Mouse (Mus musculus): Measurements from ENCODE around the gene Naa80. TPM values are rescaled to one million over a fixed set of nuclear protein-coding genes. Genes with fewer than 3 reads are reported as not detected.

Naa80 gene
- polyA plus RNA-seq, 1 experiment from 2014 or later: 14.5 TPM

DNA sequence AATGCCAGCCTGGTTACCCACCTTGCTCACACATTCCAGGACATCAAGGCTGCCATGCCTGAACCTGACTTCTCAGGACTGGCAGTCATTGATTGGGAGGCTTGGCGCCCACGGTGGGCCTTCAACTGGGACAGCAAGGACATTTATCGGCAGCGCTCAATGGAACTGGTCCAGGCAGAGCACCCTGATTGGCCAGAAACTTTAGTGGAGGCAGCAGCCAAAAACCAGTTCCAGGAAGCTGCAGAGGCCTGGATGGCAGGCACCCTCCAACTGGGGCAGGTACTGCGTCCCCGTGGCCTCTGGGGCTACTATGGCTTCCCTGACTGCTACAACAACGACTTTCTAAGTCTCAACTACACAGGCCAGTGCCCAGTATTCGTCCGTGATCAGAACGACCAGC lies 816 bp upstream of the Naa80 start:
- WGBS: 95% methylated on average over 10 of the region's 10 CpGs
- H3K4me3 ChIP-seq: no peak overlapping the region
- peaks cover 23% of the 10 kb centered on the region for H3K36me3 ChIP-seq (ENCODE audit: poor library complexity, severe bottlenecking)
- no peak for ATAC-seq
- H3K4me2 ChIP-seq: no peak overlapping the region; the same call in 1 of the 2 replicates
- H3K27ac ChIP-seq: no peak overlapping the region
- H3K9ac ChIP-seq: 0 out of 2 replicates have a peak overlapping the region, but pooled peaks have one; percentile 55
- no peaks in the 10 kb centered on the region for H3K9me3 ChIP-seq (replicated peaks)
- H3K27me3 ChIP-seq: no peaks in the 10 kb centered on the region
- peaks cover 37% of the 10 kb centered on the region for H3K4me1 ChIP-seq

DNA sequence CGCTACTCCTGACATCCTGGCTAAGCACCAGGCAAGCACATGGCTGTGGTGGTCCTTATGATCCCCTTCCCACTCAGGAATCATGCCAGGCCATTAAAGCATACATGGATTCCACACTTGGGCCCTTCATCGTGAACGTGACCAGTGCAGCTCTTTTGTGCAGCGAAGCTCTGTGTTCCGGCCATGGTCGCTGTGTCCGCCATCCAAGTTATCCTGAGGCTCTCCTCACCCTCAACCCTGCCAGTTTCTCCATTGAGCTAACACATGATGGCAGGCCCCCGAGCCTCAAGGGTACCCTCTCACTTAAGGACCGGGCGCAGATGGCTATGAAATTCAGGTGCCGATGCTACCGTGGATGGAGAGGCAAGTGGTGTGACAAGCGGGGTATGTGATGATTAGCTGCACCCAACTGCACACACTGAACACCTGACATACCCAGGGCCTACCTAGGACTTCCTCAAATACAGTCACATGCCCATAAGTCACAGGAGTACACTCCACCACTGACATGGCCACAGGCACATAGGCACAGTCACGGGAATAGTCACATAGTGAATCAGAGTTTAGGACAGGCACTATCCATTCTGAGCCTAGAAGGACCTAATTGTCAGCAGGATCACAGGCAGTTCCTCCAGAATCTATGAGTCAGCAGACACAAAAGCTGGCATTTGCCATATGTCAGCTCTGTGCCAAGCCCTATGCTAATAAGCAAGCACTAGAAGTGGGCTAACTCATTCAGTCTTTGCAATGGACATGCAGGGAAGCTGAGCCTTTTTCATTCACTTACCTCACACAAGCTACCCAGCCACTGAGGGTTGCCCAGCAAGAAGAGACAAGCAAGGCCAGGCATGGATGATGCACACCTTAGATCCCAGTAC lies 575 bp downstream of the Naa80 start:
- no peak for ATAC-seq
- peaks cover 37% of the 10 kb centered on the region for H3K4me1 ChIP-seq
- no peak overlapping the region for H3K4me3 ChIP-seq
- peak overlapping the region; percentile 82; the same call in 1 of the 2 replicates for H3K4me2 ChIP-seq
- H3K27me3 ChIP-seq: no peaks in the 10 kb centered on the region
- H3K27ac ChIP-seq: peak overlapping the region; percentile 83; the same call in 1 of the 2 replicates
- peaks cover 24% of the 10 kb centered on the region for H3K36me3 ChIP-seq (ENCODE audit: poor library complexity, severe bottlenecking)
- 93% methylated on average over 14 of the region's 14 CpGs for WGBS
- H3K9ac ChIP-seq: 0 out of 2 replicates have a peak overlapping the region, but pooled peaks have one; percentile 13
- H3K9me3 ChIP-seq (replicated peaks): no peaks in the 10 kb centered on the region

DNA sequence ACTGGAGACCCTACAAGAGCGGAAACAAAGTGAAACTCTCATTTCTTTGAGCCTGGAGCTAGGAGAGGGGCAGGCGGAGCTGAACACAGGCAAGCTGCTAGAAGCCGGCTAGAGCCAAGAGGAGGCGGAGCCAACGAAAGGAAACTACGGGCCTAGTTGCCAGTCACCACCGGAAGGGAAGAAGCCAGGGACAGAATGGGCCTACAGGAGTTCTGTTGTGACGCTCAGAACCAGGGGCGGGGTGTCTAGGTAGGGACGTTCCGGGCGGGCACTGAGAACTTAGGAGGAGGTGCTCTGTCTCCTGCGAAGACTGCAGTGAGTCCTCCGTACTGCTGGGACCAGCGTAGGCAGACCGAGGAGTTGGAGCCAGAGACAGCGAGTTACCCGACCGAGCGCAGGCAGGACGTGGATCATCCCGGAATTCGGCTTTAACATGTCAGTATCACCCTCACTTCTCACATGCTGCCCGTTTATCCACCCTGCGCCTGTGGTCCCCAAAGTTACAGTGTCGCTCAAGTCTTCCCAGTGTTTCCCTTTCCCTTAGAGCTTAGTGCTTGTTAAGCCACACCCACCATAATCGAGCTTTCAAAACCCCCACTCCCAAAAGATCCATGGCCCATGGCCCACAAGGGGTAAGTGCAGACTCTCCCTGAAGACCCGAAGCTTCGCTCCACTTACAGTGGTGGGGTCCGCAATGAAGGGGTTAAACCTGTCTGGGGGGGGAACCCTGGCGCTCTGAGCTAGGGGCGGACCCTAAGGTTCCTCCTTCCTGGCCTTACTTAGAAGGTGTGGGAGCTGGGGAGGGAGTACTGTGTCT lies 2.0 kb downstream of the Naa80 start, which contains the start of gene Hyal3:
Gene Hyal3, plus strand, starts transcription at position 318 of the 817 bp plus-strand sequence.
- peak; percentile 86 for ATAC-seq
- Histone ChIP-seq H3K27ac (peak within 1 kb of the TSS; percentile 83), H3K36me3 (ENCODE audit: poor library complexity, severe bottlenecking) (peaks cover 15% of the 10 kb centered on the region), H3K27me3 (no peaks in the 10 kb centered on the region), H3K9ac (peak within 1 kb of the TSS; percentile 79), H3K4me3 (peak within 1 kb of the TSS; percentile 63), H3K4me1 (peaks cover 37% of the 10 kb centered on the region), H3K4me2 (peak within 1 kb of the TSS; percentile 82), H3K9me3 (replicated peaks) (no peaks in the 10 kb centered on the region)
- WGBS: under 1% methylated on average over 32 of the region's 32 CpGs

DNA sequence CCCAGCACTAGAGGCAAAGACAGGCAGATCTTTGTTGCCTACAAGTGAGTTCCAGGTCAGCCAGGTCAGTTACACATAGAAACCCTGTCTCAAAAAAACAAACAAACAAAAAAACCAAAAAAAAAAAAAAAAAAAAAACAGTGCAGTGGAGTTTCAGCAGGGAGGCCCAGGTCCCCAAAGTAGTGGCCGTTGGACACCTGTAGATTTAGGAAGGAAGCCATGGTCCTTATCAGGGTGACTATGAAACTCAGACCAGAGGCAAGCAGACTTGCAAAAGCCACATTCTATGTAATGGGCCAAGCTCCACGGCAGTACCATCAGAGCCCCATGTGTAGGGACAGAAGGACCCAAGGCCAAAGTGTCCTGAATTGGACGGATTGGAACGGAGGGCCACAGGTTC lies 2.9 kb downstream of the Naa80 start:
- H3K4me2 ChIP-seq: peak overlapping the region; percentile 82
- 77% methylated on average over 4 of the region's 4 CpGs for WGBS
- H3K9me3 ChIP-seq (replicated peaks): no peaks in the 10 kb centered on the region
- no peak overlapping the region for H3K27ac ChIP-seq
- peak overlapping the region; percentile 63 for H3K4me3 ChIP-seq
- H3K9ac ChIP-seq: no peak overlapping the region
- no peak for ATAC-seq
- H3K27me3 ChIP-seq: no peaks in the 10 kb centered on the region
- H3K36me3 ChIP-seq (ENCODE audit: poor library complexity, severe bottlenecking): peaks cover 15% of the 10 kb centered on the region
- H3K4me1 ChIP-seq: peaks cover 32% of the 10 kb centered on the region

DNA sequence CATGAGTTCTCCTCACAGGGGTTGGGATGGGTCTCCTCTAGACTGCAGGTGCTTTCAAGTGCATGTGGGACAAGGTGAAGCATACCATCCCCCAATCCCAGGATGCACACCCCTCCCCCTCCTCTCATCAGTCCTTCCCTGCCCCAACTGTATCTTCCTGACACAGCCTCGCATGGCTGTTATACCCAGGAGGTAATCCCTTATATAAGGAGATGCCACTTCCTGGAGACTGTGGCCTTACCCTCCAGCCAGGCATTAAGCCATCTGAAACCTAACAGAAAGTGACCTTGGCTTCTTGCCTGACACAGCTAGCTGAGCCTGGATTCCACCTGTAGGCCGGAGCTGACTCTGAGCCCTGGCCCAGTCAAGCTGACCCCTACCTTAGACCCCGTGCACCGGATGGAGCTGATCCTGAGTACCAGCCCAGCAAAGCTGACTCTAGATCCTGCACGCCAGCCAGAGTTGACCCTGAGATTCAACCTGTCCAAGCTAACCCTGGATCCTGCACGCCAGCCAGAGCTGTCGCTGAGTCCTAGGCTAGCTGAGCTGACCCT lies 3.9 kb downstream of the Naa80 start:
- Histone ChIP-seq H3K4me1 (peaks cover 23% of the 10 kb centered on the region), H3K27me3 (no peaks in the 10 kb centered on the region), H3K9ac (no peak overlapping the region), H3K27ac (no peak overlapping the region), H3K4me3 (no peak overlapping the region), H3K36me3 (ENCODE audit: poor library complexity, severe bottlenecking) (peaks cover 15% of the 10 kb centered on the region), H3K9me3 (replicated peaks) (no peaks in the 10 kb centered on the region), H3K4me2 (no peak overlapping the region)
- no peak for ATAC-seq
- 88% methylated on average over 7 of the region's 7 CpGs for WGBS

DNA sequence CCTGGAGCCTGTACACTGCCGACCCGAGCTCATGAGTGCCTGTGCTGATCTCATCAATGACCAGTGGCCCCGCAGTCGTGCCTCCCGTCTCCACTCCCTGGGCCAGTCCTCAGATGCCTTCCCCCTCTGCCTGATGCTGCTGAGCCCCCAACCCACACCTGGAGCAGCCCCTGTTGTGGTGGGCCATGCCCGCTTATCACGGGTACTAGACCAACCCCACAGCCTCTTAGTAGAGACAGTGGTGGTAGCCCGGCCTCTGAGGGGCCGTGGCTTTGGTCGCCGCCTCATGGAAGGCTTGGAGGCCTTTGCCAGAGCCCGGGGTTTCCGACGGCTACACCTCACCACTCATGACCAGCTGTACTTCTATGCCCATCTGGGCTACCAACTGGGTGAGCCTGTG lies 4.5 kb downstream of the Naa80 start:
- 91% methylated on average over 14 of the region's 14 CpGs for WGBS
- H3K27ac ChIP-seq: no peak overlapping the region
- H3K27me3 ChIP-seq: no peaks in the 10 kb centered on the region
- H3K36me3 ChIP-seq (ENCODE audit: poor library complexity, severe bottlenecking): peaks cover 15% of the 10 kb centered on the region
- H3K9ac ChIP-seq: no peak overlapping the region
- no peak overlapping the region for H3K4me3 ChIP-seq
- H3K9me3 ChIP-seq (replicated peaks): no peaks in the 10 kb centered on the region
- ATAC-seq: no peak
- H3K4me1 ChIP-seq: peaks cover 27% of the 10 kb centered on the region
- H3K4me2 ChIP-seq: no peak overlapping the region

DNA sequence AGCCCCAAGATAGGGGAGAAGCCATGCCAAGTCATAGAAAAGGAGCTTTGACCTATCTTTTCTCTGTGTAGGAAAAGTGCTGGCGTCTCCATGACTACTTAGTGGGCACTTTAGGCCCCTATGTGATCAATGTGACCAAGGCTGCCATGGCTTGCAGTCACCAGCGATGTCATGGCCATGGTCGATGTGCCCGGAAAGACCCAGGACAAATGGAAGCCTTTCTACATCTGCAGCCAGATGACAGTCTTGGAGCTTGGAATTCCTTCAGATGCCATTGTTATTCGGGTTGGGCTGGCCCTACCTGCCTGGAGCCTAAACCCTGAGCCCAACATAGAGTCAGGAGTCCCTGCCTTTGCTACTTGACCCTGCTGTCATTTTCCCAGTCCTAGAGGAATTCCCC lies 7.8 kb downstream of the Naa80 start:
- 93% methylated on average over 5 of the region's 5 CpGs for WGBS
- no peaks in the 10 kb centered on the region for H3K9me3 ChIP-seq (replicated peaks)

DNA sequence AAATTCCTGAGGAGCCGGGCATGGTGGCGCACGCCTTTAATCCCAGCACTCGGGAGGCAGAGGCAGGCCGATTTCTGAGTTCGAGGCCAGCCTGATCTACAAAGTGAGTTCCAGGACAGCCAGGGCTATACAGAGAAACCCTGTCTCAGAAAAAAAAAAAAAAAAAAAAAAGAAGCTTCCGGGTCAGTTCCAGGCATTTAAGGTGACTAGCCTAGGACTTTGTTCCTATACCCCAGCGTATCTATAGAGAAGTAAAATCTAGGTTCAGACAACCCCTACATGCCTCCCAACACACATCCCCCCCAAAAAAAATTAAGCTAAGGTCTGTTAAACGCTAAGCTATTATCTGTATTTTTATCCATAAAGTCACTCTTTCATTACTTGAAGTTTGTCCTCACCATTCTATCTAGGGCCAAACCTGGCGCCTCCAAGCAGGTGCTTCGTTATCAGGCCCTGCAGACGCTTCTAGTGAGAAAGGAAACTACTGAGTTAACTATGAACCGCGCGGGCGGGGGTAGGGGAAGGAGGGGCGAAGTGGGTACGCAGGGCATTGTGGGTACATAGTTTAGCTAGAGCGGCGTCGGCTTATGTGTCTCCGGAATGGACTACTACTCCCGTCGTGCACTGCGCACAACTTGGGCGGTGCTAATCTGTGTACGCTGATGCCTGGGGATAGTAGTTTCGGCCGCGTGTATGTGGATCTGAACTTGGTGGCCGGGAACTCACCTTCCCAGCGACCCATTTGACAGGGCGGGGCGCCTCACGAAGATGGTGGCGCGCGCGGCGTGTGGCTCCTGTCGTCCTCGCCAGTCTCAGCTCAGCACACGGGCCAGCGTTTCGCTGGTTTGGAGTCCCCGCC lies 8.5 kb downstream of the Naa80 start, which contains the start of gene Ifrd2:
Gene Ifrd2, plus strand, starts transcription at position 669 of the 859 bp plus-strand sequence.
- WGBS: 14% methylated on average over 46 of the region's 46 CpGs
- H3K36me3 ChIP-seq (ENCODE audit: poor library complexity, severe bottlenecking): peaks cover 41% of the 10 kb centered on the region
- peak within 1 kb of the TSS; percentile 85 for H3K4me2 ChIP-seq
- peak within 1 kb of the TSS; percentile 77 for H3K4me3 ChIP-seq
- H3K9me3 ChIP-seq (replicated peaks): no peaks in the 10 kb centered on the region
- peak; percentile 98 for ATAC-seq
- H3K9ac ChIP-seq: peak within 1 kb of the TSS; percentile 74
- H3K27ac ChIP-seq: no peak within 1 kb of the TSS
- H3K27me3 ChIP-seq: no peaks in the 10 kb centered on the region
- H3K4me1 ChIP-seq: peaks cover 15% of the 10 kb centered on the region

More for the DNA sequence above, 7.8 kb downstream of the Naa80 start:
- Histone ChIP-seq H3K9ac (no peak overlapping the region), H3K36me3 (ENCODE audit: poor library complexity, severe bottlenecking) (peaks cover 34% of the 10 kb centered on the region), H3K4me2 (no peak overlapping the region), H3K4me1 (peaks cover 18% of the 10 kb centered on the region), H3K27ac (no peak overlapping the region), H3K4me3 (no peak overlapping the region), H3K27me3 (no peaks in the 10 kb centered on the region)
- ATAC-seq: no peak

DNA sequence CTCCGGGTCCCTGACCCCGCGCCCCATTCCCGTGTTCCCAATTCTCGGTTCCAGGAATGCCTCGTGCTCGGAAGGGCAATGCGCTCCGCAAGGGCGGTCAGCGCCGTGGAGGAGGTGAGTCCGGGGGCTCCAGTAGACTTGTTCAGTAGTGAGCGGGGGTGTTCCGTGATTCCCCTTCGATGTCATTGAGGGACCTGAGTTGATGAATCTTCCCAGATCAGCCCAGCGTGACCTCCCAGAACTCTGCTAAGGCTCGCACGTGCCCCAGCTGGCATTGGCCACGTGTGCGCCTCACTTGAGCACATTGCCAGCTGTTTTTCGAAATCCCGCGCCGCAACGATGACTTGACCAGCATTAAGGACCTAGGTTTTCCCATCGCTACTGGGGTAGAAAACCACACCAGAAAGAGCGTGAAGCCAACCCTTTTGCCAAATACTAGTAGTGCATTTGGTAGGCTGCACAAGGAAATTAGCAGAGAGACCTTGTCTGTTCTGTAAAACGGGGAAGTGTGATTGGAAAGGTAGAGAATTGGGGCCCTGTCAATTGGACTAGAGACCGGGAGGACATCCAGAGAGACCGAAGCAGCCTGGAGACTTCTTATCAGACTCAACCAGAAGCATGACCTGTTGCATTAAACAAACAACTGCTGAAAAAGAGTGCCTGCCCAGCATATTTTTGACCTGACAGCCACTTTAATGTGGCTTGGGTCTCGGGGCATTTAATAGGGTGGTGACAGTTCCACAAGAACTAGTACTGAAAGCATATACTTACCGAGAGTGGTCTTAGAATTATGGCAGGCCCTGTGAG lies 9.3 kb downstream of the Naa80 start:
- H3K4me1 ChIP-seq: peaks cover 15% of the 10 kb centered on the region
- H3K4me3 ChIP-seq: peak overlapping the region; percentile 77
- H3K9ac ChIP-seq: peak overlapping the region; percentile 74
- no peaks in the 10 kb centered on the region for H3K27me3 ChIP-seq
- H3K9me3 ChIP-seq (replicated peaks): no peaks in the 10 kb centered on the region
- WGBS: 6% methylated on average over 33 of the region's 33 CpGs
- ATAC-seq: no peak; the same call in 1 of the 2 replicates
- H3K4me2 ChIP-seq: peak overlapping the region; percentile 85
- no peak overlapping the region for H3K27ac ChIP-seq
- H3K36me3 ChIP-seq (ENCODE audit: poor library complexity, severe bottlenecking): peaks cover 45% of the 10 kb centered on the region

DNA sequence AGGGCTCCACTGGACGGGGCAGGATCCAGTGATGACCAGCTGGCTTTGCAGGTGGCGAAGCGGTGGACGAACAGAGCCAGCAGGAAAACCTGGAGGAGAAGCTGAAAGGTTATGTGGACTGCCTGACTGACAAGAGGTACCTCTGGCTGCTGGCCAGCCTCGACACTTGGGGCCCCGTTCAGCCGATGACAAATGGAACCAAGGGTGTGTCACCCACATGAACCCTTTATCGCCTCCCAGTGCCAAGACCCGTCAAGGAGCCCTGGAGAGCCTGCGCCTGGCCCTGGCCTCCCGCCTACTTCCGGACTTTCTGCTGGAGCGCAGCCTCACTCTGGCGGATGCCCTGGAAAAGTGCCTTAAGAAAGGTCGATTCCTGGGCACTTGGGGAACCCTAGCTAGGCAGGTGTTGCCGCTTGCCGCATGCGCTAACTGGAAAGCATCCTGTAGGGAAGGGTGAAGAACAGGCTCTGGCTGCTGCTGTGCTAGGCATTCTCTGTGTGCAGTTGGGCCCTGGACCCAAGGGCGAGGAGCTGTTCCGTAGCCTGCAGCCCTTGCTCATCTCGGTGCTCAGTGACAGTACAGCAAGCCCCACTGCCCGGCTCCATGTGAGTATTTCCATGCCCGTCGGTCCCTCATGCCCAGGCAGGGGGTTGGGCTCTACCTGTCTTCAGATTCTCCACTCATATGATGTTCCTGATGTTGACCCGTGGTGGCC lies 11.5 kb downstream of the Naa80 start:
- Histone ChIP-seq H3K4me1 (peaks cover 15% of the 10 kb centered on the region), H3K9me3 (replicated peaks) (no peaks in the 10 kb centered on the region), H3K4me2 (no peak overlapping the region), H3K27me3 (no peaks in the 10 kb centered on the region), H3K9ac (no peak overlapping the region), H3K27ac (no peak overlapping the region), H3K36me3 (ENCODE audit: poor library complexity, severe bottlenecking) (peaks cover 48% of the 10 kb centered on the region), H3K4me3 (no peak overlapping the region)
- no peak for ATAC-seq
- WGBS: 91% methylated on average over 25 of the region's 25 CpGs
